Mouse (Mus musculus) testis, postnatal 10 days (tissue): ENCODE results near the gene Nlgn3.
"Not testable (repeated sequence)": the region's sequence is repeated elsewhere in the genome, so short reads cannot be mapped to it uniquely, and the experiment has no call there.

ENCODE experiments used
- DNase-seq: peaks from one replicate; pipeline ENCODE4 v3.0.0; 2021; ENCODE audit warnings: low spot score

Nlgn3 gene

DNA sequence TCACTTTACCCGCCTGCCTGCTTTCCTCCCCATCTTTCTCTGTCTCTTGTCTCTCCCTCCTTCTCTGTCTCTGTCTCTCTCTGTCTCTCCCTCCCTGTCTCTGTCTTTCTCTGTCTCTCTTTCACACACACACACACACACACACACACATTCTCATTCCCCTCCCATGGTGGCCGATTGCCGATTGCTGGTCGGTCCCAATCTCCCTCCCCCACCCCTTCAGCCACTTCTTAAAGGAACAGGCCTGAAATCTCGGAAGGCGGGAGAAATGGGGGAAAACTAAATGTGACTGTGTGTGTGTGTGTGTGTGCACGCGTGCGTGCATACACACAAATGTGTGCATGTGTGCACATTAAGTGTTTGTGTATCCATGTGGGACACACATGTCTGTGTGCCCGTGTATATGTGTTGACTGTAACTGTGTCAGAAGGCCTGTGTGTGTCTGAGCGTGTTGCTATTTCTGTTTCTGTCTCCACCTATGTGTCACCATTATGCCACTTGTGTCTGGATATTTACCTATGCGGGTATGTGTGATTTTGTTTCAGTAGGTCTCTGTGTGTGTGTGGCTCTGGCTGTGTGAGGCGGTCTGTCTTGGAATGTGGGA is 1.6 kb downstream of the Nlgn3 start:
- no peak for DNase-seq

DNA sequence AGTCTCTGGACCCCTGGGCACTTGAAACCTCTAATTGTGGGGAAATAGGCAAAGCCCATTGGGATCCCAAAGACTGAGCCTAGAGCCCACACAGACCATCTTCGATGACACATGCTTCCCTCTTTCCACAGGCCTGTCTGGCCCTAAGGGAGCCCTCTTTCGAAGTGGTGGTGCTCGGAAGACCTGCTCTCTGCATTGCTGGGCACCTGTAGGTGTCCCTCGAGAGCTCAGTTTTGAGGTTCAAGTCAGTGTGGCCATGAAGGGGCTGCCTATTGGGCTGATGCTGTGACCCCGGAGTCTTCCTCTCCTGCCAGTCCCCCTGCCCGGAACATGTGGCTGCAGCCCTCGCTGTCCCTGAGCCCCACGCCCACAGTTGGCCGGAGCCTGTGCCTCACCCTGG is 2.7 kb downstream of the Nlgn3 start:
- no peak for DNase-seq

GRCm38 (mm10) chrX:101304646-101305045 is 5.7 kb downstream of the Nlgn3 start:
- DNase-seq, result no peak

- DNase-seq, result no peak
Observed at GRCm38 (mm10) chrX:101309299-101309698, 10.3 kb downstream of the Nlgn3 start.

DNA sequence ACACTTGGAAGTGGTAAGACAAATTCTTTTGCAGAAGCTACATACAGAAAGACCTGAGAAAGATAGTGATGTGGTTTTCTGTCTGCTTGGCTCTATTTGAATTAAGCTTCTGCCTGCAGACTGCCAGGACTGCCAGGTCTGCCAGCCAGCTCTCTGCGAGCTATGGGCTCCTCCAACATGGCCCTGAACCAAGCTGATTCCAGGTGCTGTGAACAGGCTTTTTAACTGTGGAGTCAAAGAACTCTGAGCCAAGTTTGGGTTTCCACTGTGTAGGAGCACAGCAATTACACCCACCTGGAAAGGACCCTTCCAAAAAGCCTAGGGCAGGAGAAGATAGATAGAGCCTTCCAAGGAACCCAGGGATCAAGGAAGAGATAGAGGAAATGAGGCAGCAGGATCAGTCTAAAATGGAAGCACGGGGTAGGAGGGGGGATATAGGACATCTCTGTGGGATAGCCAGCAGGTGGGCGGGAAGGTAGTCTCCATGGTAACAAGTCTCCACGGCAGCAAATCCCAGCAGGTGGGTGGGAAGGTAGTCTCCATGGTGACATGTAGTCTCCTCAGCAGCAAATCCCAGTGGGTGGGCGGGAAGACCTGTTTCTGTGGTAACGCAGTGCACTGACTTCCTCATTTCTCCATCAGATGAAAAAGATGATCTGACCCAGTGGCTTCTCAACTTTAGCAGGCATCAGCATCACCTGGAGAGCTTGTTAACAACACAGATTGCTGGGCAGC is 14.8 kb downstream of the Nlgn3 start:
- no peak for DNase-seq

DNA sequence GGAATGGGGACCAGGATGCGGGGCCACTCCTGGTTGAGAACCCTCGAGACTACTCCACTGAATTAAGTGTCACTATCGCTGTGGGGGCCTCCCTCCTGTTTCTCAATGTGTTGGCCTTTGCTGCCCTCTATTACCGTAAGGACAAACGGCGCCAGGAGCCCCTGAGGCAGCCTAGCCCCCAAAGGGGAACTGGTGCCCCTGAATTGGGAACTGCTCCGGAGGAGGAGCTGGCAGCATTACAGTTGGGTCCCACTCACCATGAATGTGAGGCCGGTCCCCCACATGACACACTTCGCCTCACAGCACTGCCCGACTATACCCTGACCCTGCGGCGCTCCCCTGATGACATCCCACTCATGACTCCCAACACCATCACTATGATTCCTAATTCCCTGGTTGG is 20.8 kb downstream of the Nlgn3 start:
- no peak for DNase-seq

DNA sequence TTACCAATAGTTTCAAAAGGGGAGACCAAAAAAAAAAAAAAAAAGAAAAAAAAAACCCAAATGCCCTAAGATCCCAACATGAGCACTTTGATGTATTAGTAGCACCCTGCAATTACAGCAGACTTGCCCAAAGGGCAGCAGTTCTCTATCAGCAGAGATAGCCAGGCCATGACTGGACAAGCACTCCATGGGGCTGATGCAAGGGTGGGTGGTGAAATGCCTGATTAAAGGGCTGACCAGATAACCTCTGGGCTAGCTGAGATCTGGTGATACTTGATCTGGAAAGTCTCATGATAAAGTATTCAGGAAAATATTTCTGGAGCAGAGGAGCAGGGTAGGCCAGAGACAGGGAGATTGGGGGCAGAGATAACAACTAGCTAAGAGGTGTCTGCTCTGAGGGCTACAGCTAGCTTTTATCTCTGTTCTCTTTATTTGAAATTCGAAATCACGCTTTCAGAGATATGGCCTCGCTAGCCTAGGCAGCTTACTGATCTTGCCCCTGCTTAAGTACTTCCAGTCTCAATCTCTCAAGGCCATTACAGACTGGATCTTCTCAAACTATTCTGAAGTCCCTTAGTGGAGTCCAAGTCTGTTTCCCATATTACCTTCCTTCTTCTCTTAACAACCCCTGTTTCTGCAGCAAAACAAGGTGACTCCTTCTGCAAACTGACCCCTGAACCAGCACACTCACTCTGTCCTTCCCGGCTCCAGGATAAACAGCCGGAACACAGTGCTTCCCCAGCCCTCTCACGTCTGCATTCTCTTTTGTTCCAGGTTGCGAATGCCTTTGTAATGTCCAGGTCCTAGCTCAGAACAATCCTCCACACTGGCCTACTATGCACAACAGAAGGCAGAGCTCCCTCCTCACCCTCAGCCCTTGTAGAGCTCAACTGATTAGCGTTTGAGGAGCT is 27.3 kb downstream of the Nlgn3 start:
- DNase-seq, result no peak

GRCm38 (mm10) chrX:101329372-101330028 is 30.5 kb downstream of the Nlgn3 start:
- peak; percentile 63 for DNase-seq

DNA sequence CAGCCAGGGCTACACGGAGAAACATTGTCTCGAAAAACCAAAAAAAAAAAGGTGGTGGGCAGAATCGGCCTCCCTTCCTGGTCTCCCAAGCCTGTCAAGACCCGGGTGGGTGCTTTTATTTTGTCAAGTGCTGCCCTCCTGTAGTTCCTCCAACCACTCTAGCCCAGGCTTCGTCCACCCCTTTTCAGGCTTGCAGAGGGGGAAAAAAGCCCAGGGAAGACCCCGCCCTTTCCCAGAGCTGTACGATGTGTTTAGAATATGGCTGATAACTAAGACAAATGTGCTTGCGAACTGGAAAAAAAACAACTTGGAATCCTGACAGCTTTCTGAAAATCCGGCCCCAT is 33.0 kb downstream of the Nlgn3 start:
- no peak for DNase-seq

- peak; percentile 83 for DNase-seq
Observed at GRCm38 (mm10) chrX:101332375-101333211, 33.6 kb downstream of the Nlgn3 start.

DNA sequence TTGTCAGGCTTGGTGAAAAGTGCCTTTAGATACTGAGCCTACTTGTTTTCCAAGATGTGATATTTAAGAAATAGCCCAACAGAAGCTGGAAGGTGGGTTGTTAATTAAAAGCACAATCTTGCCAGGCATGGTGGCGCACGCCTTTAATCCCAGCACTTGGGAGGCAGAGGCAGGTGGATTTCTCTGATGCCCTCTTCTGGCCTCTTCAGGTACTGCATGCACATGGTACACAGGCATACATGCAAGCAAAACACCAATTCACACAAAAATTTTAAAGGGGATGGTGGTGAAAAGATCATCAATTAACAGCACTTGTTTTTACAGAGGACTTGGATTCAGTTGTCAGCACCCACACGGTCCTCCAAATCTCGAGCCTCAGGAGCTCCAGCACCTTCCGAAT is 35.6 kb downstream of the Nlgn3 start:
- peak; percentile 43 for DNase-seq

DNA sequence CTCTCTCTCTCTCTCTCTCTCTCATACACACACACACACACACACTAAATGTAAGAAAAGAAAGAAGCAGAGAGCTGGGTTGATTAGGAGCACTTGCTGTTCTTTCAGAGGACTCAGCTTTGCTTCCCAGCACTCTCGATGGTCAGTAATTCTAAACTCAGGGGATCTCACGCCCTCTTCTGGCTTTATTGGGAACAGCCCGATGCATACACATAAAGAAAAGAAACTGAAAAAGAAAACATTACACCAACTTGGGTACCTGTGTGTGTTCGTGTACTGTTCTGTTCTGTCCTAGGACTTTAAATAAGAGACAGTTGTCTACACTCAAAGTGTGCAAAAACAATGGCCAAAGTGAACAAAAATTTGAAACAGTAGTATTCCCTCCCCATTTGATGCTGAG is 39.7 kb downstream of the Nlgn3 start:
- no peak for DNase-seq

- not testable (repeated sequence) for DNase-seq
Observed at GRCm38 (mm10) chrX:101342837-101343236, 43.9 kb downstream of the Nlgn3 start.

DNA sequence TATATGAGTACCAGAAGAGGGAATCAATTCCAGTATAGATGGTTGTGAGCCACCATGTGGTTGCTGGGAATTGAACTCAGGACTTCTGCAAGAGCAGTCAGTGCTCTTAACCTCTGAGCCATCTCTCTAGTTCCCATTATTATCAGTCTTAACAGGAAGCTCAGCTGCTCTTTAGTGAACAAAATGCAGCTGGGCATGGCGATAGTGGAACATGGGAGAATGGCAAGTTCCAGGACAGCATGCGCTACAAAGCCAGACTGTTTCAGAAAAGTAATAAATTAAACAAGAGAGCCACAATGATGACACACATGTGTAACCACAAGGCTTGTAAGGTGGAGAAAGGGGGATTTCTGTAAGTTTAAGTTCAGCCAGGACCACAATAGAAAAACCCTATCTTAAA is 46.5 kb downstream of the Nlgn3 start:
- DNase-seq, result no peak

DNA sequence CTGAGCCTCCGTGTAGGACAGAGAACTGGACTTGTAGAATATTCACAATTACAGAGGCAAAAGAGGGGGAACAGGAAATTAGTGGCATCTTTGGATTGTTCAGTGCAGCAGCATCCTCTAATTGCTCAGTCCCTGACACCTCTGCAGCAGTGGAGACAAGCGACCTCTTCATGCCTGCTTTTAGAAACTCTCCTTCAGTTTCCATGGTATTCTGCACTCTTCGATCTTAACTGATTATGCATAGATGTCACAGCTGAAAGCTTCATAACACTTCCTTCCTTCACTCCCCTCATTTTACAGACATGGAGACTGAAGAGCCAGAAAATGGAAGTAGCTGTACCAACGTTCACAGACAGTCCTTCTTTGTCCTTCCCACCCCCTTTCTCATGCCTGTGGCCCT is 47.5 kb downstream of the Nlgn3 start:
- DNase-seq, result no peak

- DNase-seq, result no peak
Observed at GRCm38 (mm10) chrX:101351188-101351587, 52.2 kb downstream of the Nlgn3 start.

DNA sequence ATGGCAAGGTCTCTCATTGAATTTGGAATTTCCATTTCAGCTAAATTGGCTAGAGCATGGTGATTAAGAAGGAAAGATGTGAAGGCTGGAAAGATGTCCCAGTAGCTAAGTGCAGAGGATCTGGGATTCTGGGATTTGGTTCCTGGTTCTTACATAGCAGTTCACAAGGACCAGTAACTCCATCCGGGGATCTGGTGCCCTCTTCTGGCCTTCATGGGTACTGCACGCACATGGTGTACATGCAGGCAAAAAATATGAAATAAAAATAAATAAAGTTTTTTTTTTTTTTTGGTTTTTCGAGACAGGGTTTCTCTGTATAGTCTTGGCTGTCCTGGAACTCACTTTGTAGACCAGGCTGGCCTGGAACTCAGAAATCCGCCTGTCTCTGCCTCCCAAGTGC is 59.9 kb downstream of the Nlgn3 start:
- peak; percentile 41 for DNase-seq

DNA sequence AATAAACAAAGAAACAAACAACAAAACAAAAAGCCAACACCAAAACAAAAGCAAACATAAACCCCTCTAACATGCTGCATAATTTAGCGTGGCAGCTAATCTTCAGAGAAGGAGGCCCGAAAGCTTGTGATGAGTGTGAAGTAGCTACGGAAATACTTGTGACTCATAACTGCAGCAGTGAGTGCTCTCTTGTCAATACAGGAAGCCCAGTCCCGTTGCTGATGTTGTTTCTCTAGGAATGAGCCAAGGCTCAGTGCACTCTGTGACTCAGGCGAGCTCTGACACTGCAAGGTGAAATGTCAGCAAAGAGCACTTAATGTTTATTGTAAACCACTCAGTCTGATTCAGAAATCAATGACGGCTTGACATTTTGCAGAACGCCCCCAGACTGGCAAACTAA is 70.0 kb downstream of the Nlgn3 start:
- DNase-seq, result no peak

DNA sequence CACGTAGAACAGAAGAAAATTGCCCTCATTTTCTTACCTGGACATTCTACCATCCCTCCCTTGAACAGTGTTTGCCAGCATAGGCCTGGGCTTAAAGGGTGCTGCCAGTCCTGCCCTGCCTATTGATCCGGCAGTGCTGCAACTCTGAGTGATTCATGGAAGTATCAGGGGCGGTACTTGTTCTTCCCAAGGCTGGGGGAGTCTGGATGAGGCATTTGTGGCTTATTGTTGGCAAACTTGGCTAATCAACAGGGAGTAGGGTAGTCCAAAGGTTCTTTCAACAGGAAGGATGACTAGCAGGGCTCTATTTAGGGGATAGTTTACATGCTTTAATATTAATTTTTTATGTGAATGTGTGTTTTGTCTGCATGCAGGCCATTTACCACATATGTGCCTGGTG is 71.6 kb downstream of the Nlgn3 start:
- no peak for DNase-seq

DNA sequence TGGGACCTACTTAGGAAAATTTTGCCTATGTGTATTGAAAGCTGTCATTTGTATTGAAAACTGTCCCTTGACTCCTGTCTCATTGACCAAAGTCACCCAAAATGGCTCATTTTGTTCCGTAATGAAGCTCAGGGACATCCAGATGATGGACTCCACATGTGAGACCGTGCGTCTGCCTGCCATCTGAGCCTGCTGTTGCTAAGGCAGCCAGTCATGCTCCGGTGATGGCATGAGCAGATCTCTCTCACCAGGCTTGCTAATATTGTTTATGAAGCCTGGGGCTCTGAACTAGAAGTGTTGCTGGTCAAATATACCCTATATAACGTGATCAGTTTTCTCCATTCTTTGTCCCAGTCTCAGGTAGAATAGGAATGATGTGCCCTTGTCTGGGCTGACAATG is 74.0 kb downstream of the Nlgn3 start:
- no peak for DNase-seq
